Mouse (Mus musculus) embryonic fibroblast, embryonic 13.5 days (primary cell): ENCODE data around the gene Lrmp.

ENCODE experiments used
- CTCF ChIP-seq: IDR thresholded peaks from 2 replicates; pipeline ENCODE4 v1.5.1; 2011; ENCODE audit warnings: mild to moderate bottlenecking, control low read depth, low read length, moderate library complexity, borderline replicate concordance; ENCODE audit not compliant: insufficient read depth
- POLR2A ChIP-seq: IDR thresholded peaks from 2 replicates; pipeline ENCODE4 v1.6.1; 2011; ENCODE audit warnings: low read depth, mild to moderate bottlenecking, control low read depth, low read length, moderate library complexity

GRCm38 (mm10) chr6:145094431-145094830 lies 21.0 kb upstream of the Lrmp start:
- TF ChIP-seq CTCF = no peak
- TF ChIP-seq POLR2A = no peak
